Mouse (Mus musculus) C2C12 (cell line): ENCODE data around the gene Chchd3. TPM values are rescaled to one million over a fixed set of nuclear protein-coding genes. Genes with fewer than 3 reads are reported as not detected.
A peak's percentile ranks its signal among the peaks of the same experiment; 100 is the strongest.

Source experiments
- H3K27me3 ChIP-seq: one replicate; pipeline ENCODE4 v1.6.1; 2011; ENCODE audit not compliant: control insufficient read depth, insufficient read depth, insufficient read length
- H3K36me3 ChIP-seq: one replicate; pipeline ENCODE4 v1.6.1; 2011; ENCODE audit not compliant: control insufficient read depth, insufficient read depth
- H3K4me3 ChIP-seq: one replicate; pipeline ENCODE4 v1.5.1; 2011; ENCODE audit warnings: mild to moderate bottlenecking, control low read depth; ENCODE audit not compliant: poor library complexity, insufficient read depth, severe bottlenecking
- H3K79me2 ChIP-seq: one replicate; pipeline ENCODE4 v1.6.1; 2011; ENCODE audit not compliant: control insufficient read depth, insufficient read depth
- H3K79me3 ChIP-seq: one replicate; pipeline ENCODE4 v1.6.1; 2011; ENCODE audit warnings: low read depth, control low read depth
- H3ac ChIP-seq: one replicate; pipeline ENCODE3; 2011; ENCODE audit warnings: low read depth; ENCODE audit not compliant: control insufficient read depth, insufficient read length
- CEBPB ChIP-seq: IDR thresholded peaks from one replicate; pipeline ENCODE4 v1.6.1; 2011; ENCODE audit warnings: low read depth, mild to moderate bottlenecking, control low read depth, moderate library complexity
- CTCF ChIP-seq: IDR thresholded peaks from one replicate; pipeline ENCODE4 v1.5.1; 2011; ENCODE audit not compliant: control insufficient read depth, insufficient read depth, insufficient read length
- FOSL1 ChIP-seq: IDR thresholded peaks from one replicate; pipeline ENCODE4 v1.8.0; 2011; ENCODE audit warnings: mild to moderate bottlenecking, low read length; ENCODE audit not compliant: poor library complexity, insufficient read depth, severe bottlenecking
- MAX ChIP-seq: IDR thresholded peaks from one replicate; pipeline ENCODE4 v1.6.1; 2011; ENCODE audit warnings: mild to moderate bottlenecking, control low read depth
- MYOD1 ChIP-seq: IDR thresholded peaks from one replicate; pipeline ENCODE4 v1.6.1; 2011; ENCODE audit warnings: low read depth; ENCODE audit not compliant: control insufficient read depth, insufficient read length
- MYOG ChIP-seq: IDR thresholded peaks from one replicate; pipeline ENCODE4 v1.6.1; 2011; ENCODE audit not compliant: control insufficient read depth, insufficient read length; ENCODE audit errors: extremely low read depth
- USF1 ChIP-seq: IDR thresholded peaks from one replicate; pipeline ENCODE4 v1.6.1; 2011; ENCODE audit warnings: low read depth, mild to moderate bottlenecking, control low read depth, moderate library complexity
- polyA plus RNA-seq: library from polyadenylated mRNA; unstranded; fragments of >200 nt; fragmentation: generic; extraction: Trizol; gene quantifications from one replicate; pipeline ENCODE4 v1.2.1, GENCODE M21; 2012; ENCODE audit warnings: missing spikeins

Chchd3 gene
- polyA plus RNA-seq, 1 experiment = 94.8 TPM

DNA sequence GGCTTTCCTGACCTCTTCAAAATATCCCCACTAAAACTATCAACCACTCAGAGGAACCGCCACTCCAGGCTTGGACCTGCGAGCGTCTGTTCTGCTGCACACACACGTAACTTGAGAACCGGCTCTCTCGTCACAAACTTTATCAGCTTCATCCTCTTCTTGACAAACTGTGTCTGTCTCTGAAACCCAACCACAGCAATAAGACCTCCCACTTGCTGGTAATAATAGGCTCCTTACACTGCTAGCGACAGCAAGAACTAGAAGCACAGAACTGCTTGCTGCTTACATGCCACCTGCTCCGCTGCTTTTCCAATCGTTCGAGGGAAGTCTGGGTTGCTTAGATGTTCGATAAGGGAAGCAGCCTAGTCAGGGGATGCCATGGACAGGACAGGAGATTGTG is 119.8 kb downstream of the Chchd3 start:
- Histone ChIP-seq H3K79me2 (peaks cover 36% of the 10 kb centered on the region), H3K36me3 (no peaks in the 10 kb centered on the region), H3K4me3 (no peak overlapping the region), H3K79me3 (peaks cover 7% of the 10 kb centered on the region), H3ac (no peak overlapping the region), H3K27me3 (no peaks in the 10 kb centered on the region)
- no peak for TF ChIP-seq MYOG
- TF ChIP-seq CEBPB = no peak
- no peak for TF ChIP-seq CTCF
- TF ChIP-seq FOSL1 = no peak
- no peak for TF ChIP-seq MAX
- TF ChIP-seq USF1 = no peak
- TF ChIP-seq MYOD1 = no peak

DNA sequence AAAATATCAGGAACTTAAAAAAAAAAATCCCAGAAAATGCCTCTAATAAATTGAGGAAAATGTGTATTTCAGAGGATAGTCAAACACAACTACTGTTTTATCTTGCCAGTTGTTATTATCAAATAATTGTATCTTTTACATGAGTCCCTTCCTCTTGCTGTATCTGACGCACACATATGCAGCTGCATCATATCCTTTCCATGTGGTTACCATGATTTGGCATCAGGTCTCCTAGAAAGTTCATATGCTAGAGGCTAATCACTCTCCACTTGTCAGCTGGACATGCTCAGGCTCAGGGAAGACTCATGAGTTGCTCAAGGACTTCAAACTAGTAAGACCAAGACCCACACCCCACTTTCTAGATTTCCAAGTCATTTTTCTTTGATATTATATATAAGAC is 122.4 kb downstream of the Chchd3 start:
- H3K79me3 ChIP-seq = peaks cover 2% of the 10 kb centered on the region
- no peak overlapping the region for H3ac ChIP-seq
- H3K27me3 ChIP-seq = no peaks in the 10 kb centered on the region
- no peaks in the 10 kb centered on the region for H3K36me3 ChIP-seq
- peaks cover 21% of the 10 kb centered on the region for H3K79me2 ChIP-seq
- no peak for TF ChIP-seq CEBPB
- no peak for TF ChIP-seq MYOG
- TF ChIP-seq CTCF = no peak
- no peak for TF ChIP-seq MYOD1
- TF ChIP-seq FOSL1 = no peak
- no peak for TF ChIP-seq USF1
- TF ChIP-seq MAX = no peak
- H3K4me3 ChIP-seq = no peak overlapping the region

DNA sequence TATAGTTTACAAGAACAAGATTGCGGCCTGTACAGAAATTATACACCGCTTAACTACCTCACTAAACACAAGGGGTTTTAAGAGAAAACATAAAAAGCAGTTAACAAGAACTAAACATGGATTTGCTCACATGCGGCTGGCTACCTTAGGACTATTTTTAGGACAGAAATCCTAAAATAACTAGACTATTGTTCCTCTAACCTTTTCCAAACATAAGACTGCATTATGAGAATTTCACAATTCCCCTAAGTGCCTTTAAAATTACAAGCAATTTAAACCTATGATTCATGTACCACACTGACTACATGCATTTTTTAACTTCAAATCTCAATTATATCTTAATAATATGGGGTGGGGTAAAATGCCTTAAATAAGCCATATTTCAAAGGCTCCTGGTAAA is 123.3 kb downstream of the Chchd3 start:
- Histone ChIP-seq H3K79me2 (peaks cover 23% of the 10 kb centered on the region), H3K36me3 (no peaks in the 10 kb centered on the region), H3K27me3 (no peaks in the 10 kb centered on the region), H3ac (no peak overlapping the region), H3K4me3 (no peak overlapping the region), H3K79me3 (peaks cover 5% of the 10 kb centered on the region)
- TF ChIP-seq MYOG (no peak), CEBPB (peak; percentile 73)

DNA sequence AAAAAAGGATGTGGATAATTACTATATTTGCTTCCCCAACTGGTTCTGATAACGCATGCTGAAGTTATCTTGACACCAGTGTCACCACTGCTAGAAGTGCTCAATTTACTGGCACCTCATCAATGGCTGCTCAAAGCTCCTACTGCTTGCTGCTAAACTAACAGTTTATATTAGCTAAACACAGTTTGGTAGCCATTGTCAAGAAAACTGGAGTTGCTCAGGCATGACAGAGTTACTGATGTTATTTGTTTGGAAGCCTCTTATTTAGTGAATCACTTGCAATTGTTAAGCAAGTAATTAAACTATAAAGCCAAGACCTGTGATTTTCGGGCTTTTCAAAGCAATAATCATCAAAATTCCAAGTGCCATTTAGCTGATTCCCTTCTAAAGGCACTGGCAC is 123.7 kb downstream of the Chchd3 start:
- H3K79me2 ChIP-seq = peaks cover 23% of the 10 kb centered on the region
- H3ac ChIP-seq = no peak overlapping the region
- H3K79me3 ChIP-seq = peaks cover 5% of the 10 kb centered on the region
- no peak overlapping the region for H3K4me3 ChIP-seq
- H3K36me3 ChIP-seq = no peaks in the 10 kb centered on the region
- TF ChIP-seq CTCF (no peak), MYOD1 (no peak), MYOG (no peak), CEBPB (no peak), MAX (no peak), USF1 (no peak), FOSL1 (no peak)
- H3K27me3 ChIP-seq = no peaks in the 10 kb centered on the region

DNA sequence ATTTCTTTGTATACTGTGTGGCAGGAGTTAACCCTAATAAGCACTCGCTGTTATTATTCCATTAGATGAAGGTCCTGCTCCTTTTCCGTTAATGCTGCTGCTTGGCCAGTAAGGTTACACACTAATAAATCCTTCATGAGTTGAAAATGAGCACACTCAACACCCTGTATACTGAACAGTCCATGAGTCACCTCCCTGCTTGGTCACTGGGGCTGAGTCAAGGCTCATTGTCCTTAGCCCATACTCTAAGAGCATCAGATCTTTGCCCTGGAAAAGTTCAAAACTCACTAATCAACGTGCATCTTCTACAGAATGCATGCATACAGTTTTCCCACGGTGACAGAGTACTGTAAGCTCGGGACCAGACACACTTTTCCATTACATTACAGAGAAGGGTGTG is 124.5 kb downstream of the Chchd3 start:
- no peaks in the 10 kb centered on the region for H3K36me3 ChIP-seq
- H3K79me3 ChIP-seq = peaks cover 5% of the 10 kb centered on the region
- H3K4me3 ChIP-seq = no peak overlapping the region
- no peak for TF ChIP-seq USF1
- peak; percentile 50 for TF ChIP-seq MAX
- peak; percentile 53 for TF ChIP-seq FOSL1
- TF ChIP-seq MYOD1 = no peak
- peaks cover 28% of the 10 kb centered on the region for H3K79me2 ChIP-seq
- H3ac ChIP-seq = no peak overlapping the region
- no peaks in the 10 kb centered on the region for H3K27me3 ChIP-seq

DNA sequence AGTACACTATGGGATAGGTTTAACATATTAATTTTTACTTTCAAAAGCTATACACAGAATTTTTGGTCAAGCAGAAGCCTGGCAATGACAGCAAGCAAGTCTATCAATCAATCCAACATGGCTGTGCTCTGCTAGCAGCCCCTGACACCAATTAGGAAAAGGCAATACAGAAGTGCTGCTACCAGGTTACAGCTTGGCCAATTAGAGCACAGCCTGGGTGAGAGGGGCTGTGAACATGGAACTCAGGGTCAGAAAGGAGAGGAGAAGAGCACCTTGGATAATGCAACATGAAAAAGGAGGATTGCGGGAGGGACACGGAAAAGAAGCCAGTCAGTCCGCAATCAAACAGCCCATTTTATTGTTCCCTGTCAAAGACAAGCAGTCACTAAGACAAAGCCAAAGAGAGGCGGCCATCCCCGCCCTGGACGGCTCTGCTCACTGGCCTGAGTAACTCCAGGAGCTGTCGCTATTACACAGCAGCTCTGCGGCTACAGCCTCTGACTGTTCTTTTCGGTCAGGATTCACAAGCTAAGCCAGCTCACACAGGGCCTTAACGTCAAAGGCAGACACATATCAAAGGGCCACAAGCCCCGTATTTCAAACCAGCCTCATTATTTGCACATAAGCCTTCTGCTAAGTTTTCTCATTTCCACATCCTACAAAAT is 128.8 kb downstream of the Chchd3 start:
- no peak for TF ChIP-seq USF1
- no peak for TF ChIP-seq MYOG
- TF ChIP-seq MAX = no peak
- no peak for TF ChIP-seq MYOD1
- TF ChIP-seq CTCF = no peak
- no peak for TF ChIP-seq CEBPB
- TF ChIP-seq FOSL1 = no peak
- H3K36me3 ChIP-seq = no peaks in the 10 kb centered on the region
- peaks cover 10% of the 10 kb centered on the region for H3K79me3 ChIP-seq
- no peaks in the 10 kb centered on the region for H3K27me3 ChIP-seq
- no peak overlapping the region for H3K4me3 ChIP-seq
- H3ac ChIP-seq = no peak overlapping the region
- H3K79me2 ChIP-seq = peaks cover 30% of the 10 kb centered on the region
